ENCODE assay signal across 6 mouse cellular contexts in genomic region chr12:115518778-115519541, GRCm38 (mm10).
DNase-seq lines count a peak whose midpoint lies in the region; ATAC-seq and TF ChIP-seq lines count a peak whose summit lies in the region.
"Not testable (repeated sequence)": the region's sequence is repeated elsewhere in the genome, so short reads cannot be mapped to it uniquely, and the experiment has no call there.

No protein-coding gene starts in this region.

- TF ChIP-seq POLR2A in bone marrow macrophage, adult 2 months (IDR thresholded peaks at IDR 0.05; ENCODE audit: borderline replicate concordance, low read depth, low read length), result not testable (repeated sequence)

- ATAC-seq in G1E (ENCODE audit: extremely low read depth, insufficient number of reproducible peaks, low FRiP score, poor library complexity, severe bottlenecking), result 0 out of 2 replicates have a peak, but pooled peaks have one; percentile 9
- ATAC-seq in granulocyte monocyte progenitor cell, adult 5-6 weeks (replicated peaks; ENCODE audit: poor library complexity, severe bottlenecking), result peak; percentile 86
- ATAC-seq in liver, embryonic 16.5 days (ENCODE audit: low read depth), result peak; percentile 24; the same call in 1 of the 2 replicates
- ATAC-seq in megakaryocyte progenitor cell, adult 5-6 weeks (replicated peaks; ENCODE audit: poor library complexity), result peak; percentile 66

- DNase-seq in G1E (ENCODE audit: low spot score), result not testable (repeated sequence)

- not testable (repeated sequence) for H3K79me2 ChIP-seq in macrophage (ENCODE audit: inconsistent target)

- H3K4me3 ChIP-seq in G1E (ENCODE audit: low read depth, low read length); bone marrow macrophage, adult 2 months (ENCODE audit: insufficient read depth, low read length); liver, embryonic 16.5 days (ENCODE audit: low read depth, low read length); macrophage (ENCODE audit: inconsistent target): not testable (repeated sequence)

- TF ChIP-seq CTCF in G1E (IDR thresholded peaks at IDR 0.05; ENCODE audit: low read depth, low read length); bone marrow macrophage, adult 2 months (IDR thresholded peaks at IDR 0.05; ENCODE audit: low read depth, low read length): not testable (repeated sequence)

- H3K4me2 ChIP-seq in liver, embryonic 16.5 days (ENCODE audit: low read depth, low read length), result not testable (repeated sequence)

- WGBS in liver, embryonic 16.5 days (ENCODE audit: insufficient replicate concordance), result 53% methylated on average over 2 of the region's 2 CpGs
- 27% methylated on average over 2 of the region's 2 CpGs for WGBS in macrophage (ENCODE audit: missing documents)

- peak overlapping the region; percentile 3; the same call in 1 of the 2 replicates for H3K27ac ChIP-seq in bone marrow macrophage, adult 2 months (ENCODE audit: insufficient read depth, low read depth, low read length)
- peak overlapping the region; percentile 10; the same call in 1 of the 2 replicates for H3K27ac ChIP-seq in liver, embryonic 16.5 days (ENCODE audit: low read length)
- H3K27ac ChIP-seq in macrophage, result peak overlapping the region; percentile 40; the same call in 1 of the 2 replicates

- H3K36me3 ChIP-seq in G1E (replicated peaks); liver, embryonic 16.5 days (ENCODE audit: control insufficient read depth, insufficient read depth); macrophage (ENCODE audit: inconsistent target): not testable (repeated sequence)

- not testable (repeated sequence) for H3K9me3 ChIP-seq in G1E (replicated peaks); liver, embryonic 16.5 days (replicated peaks; ENCODE audit: control insufficient read depth, low read length)

- not testable (repeated sequence) for H3K27me3 ChIP-seq in G1E (ENCODE audit: insufficient read depth, low read length); liver, embryonic 16.5 days (ENCODE audit: control insufficient read depth, insufficient read depth, low read depth, low read length)

- H3K4me1 ChIP-seq in G1E (ENCODE audit: insufficient read depth, low read depth, low read length); bone marrow macrophage, adult 2 months (ENCODE audit: control insufficient read depth, insufficient read depth, low read length); liver, embryonic 16.5 days (ENCODE audit: control insufficient read depth, low read depth, low read length): not testable (repeated sequence)

- H3K9ac ChIP-seq in liver, embryonic 16.5 days (ENCODE audit: low read depth, low read length), result not testable (repeated sequence)

Comparison
In these comparisons a context has a peak if more than half of its experiments do, and no peak if none do; other contexts are left out.
1. ATAC-seq: peak in every context shown above with its lines; median percentile 86 in granulocyte monocyte progenitor cell, adult 5-6 weeks; 66 in megakaryocyte progenitor cell, adult 5-6 weeks; 24 in liver, embryonic 16.5 days; 9 in G1E.